Mouse (Mus musculus): ENCODE results near the gene Zfp114. TPM values are rescaled to one million over a fixed set of nuclear protein-coding genes. Genes with fewer than 3 reads are reported as not detected.

The Zfp114 gene
- total RNA-seq (2021) = under 1 TPM; 0.23 to 0.76 TPM

GRCm38 (mm10) chr7:24174618-24175336 is at the start of gene Zfp114:
Gene Zfp114 (plus strand): TSS chr7:24175060.
- peak; percentile 69 for DNase-seq

- no peak for DNase-seq
Observed at GRCm38 (mm10) chr7:24133425-24133995, 41.4 kb upstream of the Zfp114 start.

GRCm38 (mm10) chr7:24133996-24134828 is 40.6 kb upstream of the Zfp114 start, which contains the start of gene Zfp235:
Gene Zfp235 (plus strand): TSS chr7:24134169.
- DNase-seq = peak; percentile 85

GRCm38 (mm10) chr7:24142566-24142965 is 32.3 kb upstream of the Zfp114 start:
- DNase-seq = no peak

GRCm38 (mm10) chr7:24153272-24153671 is 21.6 kb upstream of the Zfp114 start:
- peak; percentile 13 for DNase-seq

- DNase-seq = no peak
Observed at GRCm38 (mm10) chr7:24172191-24172590, 2.7 kb upstream of the Zfp114 start.

- no peak for DNase-seq
Observed at GRCm38 (mm10) chr7:24175337-24175711, 464 bp downstream of the Zfp114 start.

GRCm38 (mm10) chr7:24187611-24188010 is 12.8 kb downstream of the Zfp114 start:
- no peak for DNase-seq

- no peak for DNase-seq
Observed at GRCm38 (mm10) chr7:24188901-24189570, 14.2 kb downstream of the Zfp114 start.

GRCm38 (mm10) chr7:24189571-24189944 is 14.7 kb downstream of the Zfp114 start:
- DNase-seq = no peak

- no peak for DNase-seq
Observed at GRCm38 (mm10) chr7:24191361-24191760, 16.5 kb downstream of the Zfp114 start.

- no peak for DNase-seq
Observed at GRCm38 (mm10) chr7:24193157-24193556, 18.3 kb downstream of the Zfp114 start.

- no peak for DNase-seq
Observed at GRCm38 (mm10) chr7:24196961-24197360, 22.1 kb downstream of the Zfp114 start.

GRCm38 (mm10) chr7:24207488-24208261 is 32.8 kb downstream of the Zfp114 start:
- peak; percentile 73 for DNase-seq

- DNase-seq = no peak
Observed at GRCm38 (mm10) chr7:24208282-24208886, 33.5 kb downstream of the Zfp114 start.

- DNase-seq = no peak
Observed at GRCm38 (mm10) chr7:24210296-24210695, 35.4 kb downstream of the Zfp114 start.

- no peak for DNase-seq
Observed at GRCm38 (mm10) chr7:24211343-24211742, 36.5 kb downstream of the Zfp114 start, which contains the start of gene Zfp111. Gene Zfp111 (minus strand): TSS chr7:24211443.

All from heart, postnatal 4 days (tissue).